Mouse (Mus musculus): ENCODE results near the gene Surf6. TPM values are rescaled to one million over a fixed set of nuclear protein-coding genes. Genes with fewer than 3 reads are reported as not detected.
"Not testable (repeated sequence)": the region's sequence is repeated elsewhere in the genome, so short reads cannot be mapped to it uniquely, and the experiment has no call there.

Surf6 gene
- total RNA-seq, 2 experiments from 2014 or later, result 8.9 to 27.9 TPM

- ATAC-seq (ENCODE audit: poor library complexity, severe bottlenecking), result no peak
Observed at GRCm38 (mm10) chr2:26913416-26914147, 10.9 kb upstream of the Surf6 start.

- no peak for ATAC-seq (ENCODE audit: poor library complexity, severe bottlenecking)
Observed at GRCm38 (mm10) chr2:26912253-26912770, 9.6 kb upstream of the Surf6 start.

- peak; percentile 9; the same call in 1 of the 2 replicates for ATAC-seq (ENCODE audit: poor library complexity, severe bottlenecking)
Observed at GRCm38 (mm10) chr2:26910994-26911765, 8.5 kb upstream of the Surf6 start.

- peak; percentile 90 for ATAC-seq (ENCODE audit: poor library complexity, severe bottlenecking)
Observed at GRCm38 (mm10) chr2:26910124-26910993, 7.7 kb upstream of the Surf6 start, which contains the start of the genes Med22 and Rpl7a. Gene Med22 (minus strand): TSS chr2:26910677. Gene Rpl7a (plus strand): TSS chr2:26910764.

GRCm38 (mm10) chr2:26909387-26909784 lies 6.7 kb upstream of the Surf6 start:
- no peak for ATAC-seq (ENCODE audit: poor library complexity, severe bottlenecking)

- ATAC-seq (ENCODE audit: poor library complexity, severe bottlenecking), result no peak
Observed at GRCm38 (mm10) chr2:26908710-26909386, 6.2 kb upstream of the Surf6 start.

- ATAC-seq (ENCODE audit: poor library complexity, severe bottlenecking), result 0 out of 2 replicates have a peak, but pooled peaks have one; percentile 23
Observed at GRCm38 (mm10) chr2:26907109-26907508, 4.4 kb upstream of the Surf6 start.

- ATAC-seq (ENCODE audit: poor library complexity, severe bottlenecking), result no peak
Observed at GRCm38 (mm10) chr2:26906431-26906830, 3.8 kb upstream of the Surf6 start.

GRCm38 (mm10) chr2:26905936-26906335 lies 3.3 kb upstream of the Surf6 start:
- no peak for ATAC-seq (ENCODE audit: poor library complexity, severe bottlenecking)

- ATAC-seq (ENCODE audit: poor library complexity, severe bottlenecking), result no peak
Observed at GRCm38 (mm10) chr2:26903311-26903710, 632 bp upstream of the Surf6 start.

GRCm38 (mm10) chr2:26901834-26902400 lies 762 bp downstream of the Surf6 start:
- no peak for ATAC-seq (ENCODE audit: poor library complexity, severe bottlenecking)

GRCm38 (mm10) chr2:26900731-26901130 lies 1.9 kb downstream of the Surf6 start:
- no peak for ATAC-seq (ENCODE audit: poor library complexity, severe bottlenecking)

- no peak for ATAC-seq (ENCODE audit: poor library complexity, severe bottlenecking)
Observed at GRCm38 (mm10) chr2:26895898-26896297, 6.8 kb downstream of the Surf6 start.

GRCm38 (mm10) chr2:26886170-26886569 lies 16.5 kb downstream of the Surf6 start:
- ATAC-seq (ENCODE audit: poor library complexity, severe bottlenecking), result not testable (repeated sequence)

- not testable (repeated sequence) for ATAC-seq (ENCODE audit: poor library complexity, severe bottlenecking)
Observed at GRCm38 (mm10) chr2:26885541-26885940, 17.1 kb downstream of the Surf6 start.

- ATAC-seq (ENCODE audit: poor library complexity, severe bottlenecking), result no peak
Observed at GRCm38 (mm10) chr2:26878571-26878970, 24.1 kb downstream of the Surf6 start.

GRCm38 (mm10) chr2:26870666-26871065 lies 32.0 kb downstream of the Surf6 start:
- ATAC-seq (ENCODE audit: poor library complexity, severe bottlenecking), result no peak

GRCm38 (mm10) chr2:26864879-26865278 lies 37.8 kb downstream of the Surf6 start, which contains the start of gene Abo:
Gene Abo (minus strand): TSS chr2:26864979.
- ATAC-seq (ENCODE audit: poor library complexity, severe bottlenecking), result no peak

GRCm38 (mm10) chr2:26862856-26863255 lies 39.8 kb downstream of the Surf6 start:
- ATAC-seq (ENCODE audit: poor library complexity, severe bottlenecking), result peak; percentile 98

- peak; percentile 87 for ATAC-seq (ENCODE audit: poor library complexity, severe bottlenecking)
Observed at GRCm38 (mm10) chr2:26847706-26848105, 55.0 kb downstream of the Surf6 start.
